In genomic region chr11:104392153-104392552, GRCm38 (mm10) we compare ENCODE assay signal across 16 mouse cellular contexts.
"Had no signal": no experiment of that assay in that cellular context is flagged by ENCODE, and none has a peak within 500 bp of the region (broad histone marks: within the 10 kb centered on the region; RNA-seq: fewer than 3 reads in every experiment).

No protein-coding gene starts in this region.

- H3K27ac ChIP-seq: liver, embryonic 14.5 days; lung, embryonic 15.5 days; macrophage; midbrain, embryonic 13.5 days; midbrain, embryonic 15.5 days; neural tube, embryonic 12.5 days had no signal

- H3K4me1 ChIP-seq: midbrain, embryonic 15.5 days; neural tube, embryonic 12.5 days had no signal

- H3K9ac ChIP-seq: liver, embryonic 14.5 days; lung, embryonic 15.5 days; midbrain, embryonic 13.5 days; midbrain, embryonic 15.5 days; neural tube, embryonic 12.5 days had no signal

- H3K9me3 ChIP-seq: lung, embryonic 15.5 days; megakaryocyte, embryonic 14.5 days; midbrain, embryonic 13.5 days; midbrain, embryonic 15.5 days; neural tube, embryonic 12.5 days had no signal

- H3K4me2 ChIP-seq: lung, embryonic 15.5 days; midbrain, embryonic 11.5 days; midbrain, embryonic 13.5 days; midbrain, embryonic 15.5 days; neural tube, embryonic 12.5 days had no signal

- DNase-seq: lung, adult 2 months; lung, postnatal 14 days; lung, postnatal 36 days; right cerebral cortex, postnatal 14 days; spleen, adult 18-20 months; thymus, adult 18-20 months; thymus, postnatal 36 days had no signal

- ATAC-seq: lung, postnatal 0 days; midbrain, embryonic 13.5 days; midbrain, embryonic 15.5 days had no signal

- H3K36me3 ChIP-seq: lung, embryonic 15.5 days; midbrain, embryonic 15.5 days; neural tube, embryonic 12.5 days had no signal

- H3K4me3 ChIP-seq: lung, embryonic 15.5 days; megakaryocyte, embryonic 14.5 days; midbrain, embryonic 13.5 days; midbrain, embryonic 15.5 days; neural tube, embryonic 12.5 days had no signal

- H3K27me3 ChIP-seq: lung, embryonic 15.5 days; megakaryocyte, embryonic 14.5 days; midbrain, embryonic 13.5 days; midbrain, embryonic 15.5 days; neural tube, embryonic 12.5 days had no signal
